Mouse (Mus musculus): ENCODE results near the gene BC049352.

Gene BC049352

DNA sequence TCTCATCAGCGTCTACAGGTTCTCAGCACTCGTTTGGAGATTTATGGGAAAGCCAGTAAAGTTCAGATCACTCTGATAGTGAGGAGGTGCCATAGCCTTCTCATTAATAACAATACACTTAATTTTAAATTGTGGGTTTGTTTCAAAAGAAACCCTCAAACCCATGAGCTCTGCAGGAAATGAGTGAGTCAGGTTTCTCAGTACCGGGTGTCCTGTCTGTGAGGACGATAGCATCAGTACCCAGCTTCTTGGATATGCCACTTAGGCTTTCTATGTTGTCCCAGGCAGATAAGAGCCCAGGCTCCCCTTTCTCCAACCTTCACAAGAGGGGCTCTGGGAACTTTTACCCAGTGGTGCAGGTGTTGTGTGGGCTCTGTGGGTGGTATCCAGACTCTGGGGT is 70.2 kb downstream of the BC049352 start:
- no peak for DNase-seq

DNA sequence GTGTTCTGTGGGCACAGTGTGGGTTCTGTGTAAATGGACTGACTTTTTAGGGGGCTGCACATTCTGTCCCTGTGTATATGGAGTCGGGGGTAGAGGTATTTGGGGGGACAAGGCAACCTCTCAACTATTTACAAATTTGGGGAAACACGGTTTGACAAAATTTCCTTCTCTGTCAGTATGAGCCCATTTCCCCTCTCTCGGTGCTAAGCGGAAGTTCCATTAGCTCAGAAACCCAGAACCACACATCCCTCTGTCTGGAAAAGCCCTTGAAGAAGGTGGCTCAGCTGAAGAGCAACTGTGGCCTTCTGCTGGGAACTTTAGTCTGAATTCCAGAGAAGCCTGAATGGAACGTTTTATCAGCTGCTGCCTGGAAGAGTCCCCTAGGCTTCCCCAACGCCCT is 70.6 kb downstream of the BC049352 start:
- DNase-seq, result no peak

DNA sequence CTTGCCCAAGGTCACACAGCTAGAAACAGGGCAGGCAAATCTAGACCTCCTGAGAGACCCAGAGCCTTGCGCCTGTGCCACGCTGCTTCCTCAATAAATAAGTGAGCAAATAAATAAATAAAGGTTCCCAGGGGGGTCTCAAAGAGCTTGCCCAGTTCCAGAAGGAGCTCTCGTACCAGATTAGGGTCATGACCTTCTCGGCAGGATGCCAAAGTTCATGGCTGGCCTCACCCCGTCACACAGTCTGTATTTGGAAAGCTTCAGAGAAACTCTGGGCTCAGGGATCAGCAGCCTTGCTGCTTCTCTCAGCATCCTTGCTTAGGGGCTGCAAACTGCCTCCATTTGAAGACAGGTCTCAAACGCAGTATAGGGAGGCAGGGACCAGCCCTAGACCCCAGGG is 72.2 kb downstream of the BC049352 start:
- no peak for DNase-seq

DNA sequence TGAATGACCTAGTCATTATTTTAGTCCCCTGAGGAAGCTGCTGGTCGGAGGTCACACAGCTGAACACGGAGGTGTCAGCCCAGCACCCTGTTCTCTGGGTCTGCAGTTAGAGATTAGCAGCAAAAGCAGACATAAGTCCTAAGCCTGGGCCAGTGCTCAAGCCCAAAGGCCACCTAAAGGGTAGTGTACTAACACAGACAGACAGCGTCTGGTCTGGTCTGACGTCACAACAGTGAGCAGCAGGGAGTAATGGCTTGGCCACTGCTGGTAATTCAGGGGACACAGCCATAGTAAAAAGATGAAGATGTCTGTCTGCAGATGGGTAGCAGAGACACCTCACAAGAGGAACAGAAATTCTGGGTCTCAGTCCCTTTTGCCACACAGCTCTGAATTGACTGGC is 72.8 kb downstream of the BC049352 start:
- DNase-seq, result no peak

DNA sequence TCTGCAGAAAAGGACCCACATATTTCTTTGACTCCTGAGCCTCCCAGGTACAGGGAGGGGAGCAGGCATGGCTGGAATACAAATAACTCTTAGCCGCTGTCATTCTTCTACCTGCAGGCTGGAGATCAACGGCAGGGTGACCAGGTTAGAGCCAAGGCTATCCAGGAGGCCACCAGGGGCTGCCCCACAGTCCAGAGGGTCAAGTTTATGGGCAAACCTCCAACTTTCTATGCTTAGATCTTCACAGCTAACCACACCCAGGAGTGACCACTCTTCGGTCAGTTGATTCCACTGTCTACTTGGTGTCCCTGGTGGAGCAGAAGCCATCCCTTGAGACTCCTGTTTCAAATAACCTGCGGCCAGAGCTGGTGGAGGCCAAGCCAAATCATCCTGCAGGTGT is 73.6 kb downstream of the BC049352 start:
- DNase-seq, result no peak

DNA sequence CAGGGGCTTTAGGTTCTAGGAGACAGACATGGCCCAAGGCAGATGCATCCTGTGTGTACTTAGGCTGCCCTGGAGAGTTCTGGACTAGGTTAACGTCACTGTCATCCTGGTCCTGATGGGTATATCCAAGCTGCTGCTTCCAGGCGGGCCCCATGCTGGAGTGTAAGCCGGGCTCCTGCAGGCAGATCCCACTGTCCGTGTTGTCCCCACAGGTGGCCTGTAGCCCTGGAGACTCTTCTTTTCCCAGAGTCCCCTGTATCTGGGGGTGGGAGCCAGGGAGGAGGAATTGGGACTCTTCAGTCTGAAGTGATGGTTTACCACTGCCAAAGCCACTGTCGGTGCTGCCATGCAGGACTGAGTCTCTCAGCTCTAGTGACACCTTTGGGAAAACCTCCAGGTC is 74.2 kb downstream of the BC049352 start:
- DNase-seq, result no peak

DNA sequence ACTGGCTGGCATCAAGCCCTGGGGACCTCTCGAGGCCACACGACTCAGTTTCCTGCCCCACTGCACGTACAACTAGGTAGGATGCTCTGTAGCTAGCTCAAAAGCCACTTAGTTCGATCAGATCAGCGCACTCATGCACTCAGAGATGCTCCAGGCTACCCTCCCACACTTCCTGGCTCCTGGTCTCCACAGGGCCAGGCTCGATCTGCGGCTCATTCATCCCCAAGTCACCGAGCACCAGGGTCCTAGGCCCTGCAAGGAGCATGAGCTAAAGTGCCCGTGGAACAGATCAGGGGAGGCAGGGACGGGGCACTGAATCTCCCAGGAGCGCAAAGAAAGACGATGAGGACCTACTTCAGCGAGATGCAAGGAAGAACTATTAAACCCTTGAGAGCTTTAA is 77.3 kb downstream of the BC049352 start:
- no peak for DNase-seq

DNA sequence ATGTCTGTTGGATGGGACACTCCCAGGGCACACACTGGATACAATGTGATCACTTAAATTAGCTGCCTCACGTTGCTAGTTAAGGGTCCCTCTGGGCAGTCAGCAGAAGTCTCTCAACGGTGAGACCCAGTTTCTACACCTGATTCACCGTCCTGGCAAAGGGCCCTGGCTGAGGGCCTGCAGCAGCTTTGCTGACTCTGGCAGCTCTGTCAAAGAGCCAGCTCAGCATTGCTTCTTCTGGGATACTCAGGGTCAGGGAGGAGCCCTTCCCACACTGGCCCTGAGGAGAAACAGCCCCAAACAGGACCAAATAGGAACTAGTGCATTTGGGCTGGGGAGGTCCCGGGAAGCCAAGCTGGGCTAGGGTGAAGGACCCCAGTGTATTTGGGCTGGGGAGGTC is 79.7 kb downstream of the BC049352 start:
- peak; percentile 20 for DNase-seq

DNA sequence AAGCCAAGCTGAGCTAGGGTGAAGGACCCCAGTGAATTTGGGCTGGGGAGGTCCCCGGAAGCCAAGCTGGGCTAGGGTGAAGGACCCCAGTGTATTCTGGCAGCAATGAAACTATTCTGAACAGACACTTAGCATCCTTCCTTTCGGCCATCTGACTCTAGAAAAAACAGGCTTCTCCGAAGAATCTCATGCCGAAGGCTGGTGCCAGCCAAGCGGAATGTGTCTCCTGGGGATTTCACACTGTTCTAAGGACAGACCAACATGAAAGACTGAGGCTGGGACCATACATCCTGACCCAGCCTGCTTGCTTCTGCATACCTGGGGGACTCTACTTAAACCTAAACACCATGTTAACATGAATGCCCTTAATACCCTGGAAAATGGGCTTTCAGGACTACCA is 80.1 kb downstream of the BC049352 start:
- DNase-seq, result no peak

DNA sequence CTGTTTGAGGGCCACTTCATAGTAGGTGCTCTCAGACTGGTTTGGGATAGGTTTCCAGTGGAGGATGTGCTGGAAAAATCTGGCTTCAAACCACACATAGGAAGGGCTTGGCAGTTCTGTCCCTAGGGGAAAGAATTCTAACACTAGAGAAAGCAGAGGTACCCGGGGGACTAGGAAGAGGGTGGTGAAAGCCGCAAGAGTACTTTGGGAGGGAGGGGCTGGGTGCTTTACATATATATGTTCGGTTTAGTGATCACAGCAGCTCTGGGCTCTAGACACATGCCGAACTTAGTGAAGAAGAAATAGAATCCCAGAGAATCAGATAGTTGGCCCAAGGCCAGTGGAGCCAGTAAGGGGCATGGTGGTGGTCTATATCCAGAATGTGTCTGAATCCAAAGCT is 85.3 kb downstream of the BC049352 start:
- no peak for DNase-seq

DNA sequence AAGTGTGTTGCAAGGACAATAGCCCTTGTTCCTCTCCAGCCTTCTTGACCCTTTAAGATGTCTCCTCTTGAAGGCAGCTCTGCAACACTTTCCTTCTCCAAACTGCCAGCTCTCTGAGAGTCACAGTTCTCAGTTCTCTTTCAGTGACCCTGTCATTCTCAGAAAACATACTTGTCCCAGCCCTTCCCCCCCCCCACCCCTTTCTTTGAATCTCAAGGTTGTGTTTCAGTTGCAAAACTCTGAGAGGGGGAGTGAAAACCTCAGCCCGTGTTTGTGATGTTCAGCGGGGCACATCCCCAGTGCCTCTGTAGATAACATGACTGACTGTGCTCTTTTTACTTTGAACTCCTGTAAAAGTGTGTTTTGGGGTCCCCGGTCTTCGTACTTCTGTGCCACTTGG is 86.3 kb downstream of the BC049352 start:
- DNase-seq, result no peak

DNA sequence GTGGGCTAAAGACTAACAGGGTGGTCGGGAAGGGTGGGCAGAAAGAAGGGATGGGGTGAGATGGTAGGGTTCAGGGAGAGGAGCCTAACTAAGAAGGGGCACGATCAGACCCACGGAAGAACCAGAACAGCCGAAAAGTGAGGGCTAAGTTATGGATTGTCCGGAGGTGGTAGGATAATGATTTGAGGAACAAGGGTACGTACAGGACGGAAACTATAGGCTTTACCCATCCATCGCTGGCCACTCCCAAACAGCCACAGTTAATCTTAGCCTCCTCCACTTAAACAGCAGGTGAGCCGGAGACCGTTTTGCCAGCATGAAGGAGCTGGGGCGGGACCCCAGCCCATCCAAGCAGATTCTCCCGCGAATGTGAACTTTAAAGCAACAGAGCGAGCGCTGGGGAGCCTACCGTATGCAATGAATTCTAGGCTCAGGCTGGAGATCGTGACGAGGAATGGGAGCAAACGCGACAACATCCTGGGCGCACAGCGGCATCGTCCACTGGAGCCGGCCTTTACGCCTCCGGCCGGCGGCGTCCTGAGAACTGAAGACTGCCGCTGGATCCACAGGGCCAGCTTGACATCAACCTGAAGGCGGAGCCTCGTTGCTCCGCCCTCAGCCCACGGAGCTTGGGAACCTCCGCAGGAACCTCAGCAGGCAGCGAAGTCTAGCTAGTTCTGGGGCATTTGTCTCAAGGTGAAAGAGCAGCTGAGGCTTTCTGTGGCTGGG is 87.0 kb downstream of the BC049352 start, which contains the start of gene Il10ra:
TSS of gene Il10ra (minus strand) at position 553 of the 729 bp plus-strand sequence.
- DNase-seq, result peak; percentile 45

DNA sequence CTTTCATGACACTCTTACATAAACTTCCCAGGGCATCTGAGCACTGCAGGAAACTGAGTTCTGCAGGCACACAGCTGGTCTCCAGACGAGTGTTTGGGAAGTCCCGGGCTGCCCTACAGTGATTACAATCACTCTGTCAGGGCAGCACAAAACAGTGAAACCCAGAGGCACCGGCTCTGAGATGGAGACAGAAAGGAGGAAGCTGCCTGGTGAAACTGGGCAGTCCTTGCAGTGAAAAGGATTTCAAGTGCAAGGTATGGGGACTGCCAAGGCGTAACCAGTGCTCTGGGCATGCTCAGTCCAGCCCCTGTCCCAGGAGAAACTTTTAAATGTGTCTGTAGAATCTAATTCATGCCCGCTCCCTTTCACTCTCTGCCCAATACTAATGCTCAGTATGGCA is 90.4 kb downstream of the BC049352 start:
- DNase-seq, result no peak

DNA sequence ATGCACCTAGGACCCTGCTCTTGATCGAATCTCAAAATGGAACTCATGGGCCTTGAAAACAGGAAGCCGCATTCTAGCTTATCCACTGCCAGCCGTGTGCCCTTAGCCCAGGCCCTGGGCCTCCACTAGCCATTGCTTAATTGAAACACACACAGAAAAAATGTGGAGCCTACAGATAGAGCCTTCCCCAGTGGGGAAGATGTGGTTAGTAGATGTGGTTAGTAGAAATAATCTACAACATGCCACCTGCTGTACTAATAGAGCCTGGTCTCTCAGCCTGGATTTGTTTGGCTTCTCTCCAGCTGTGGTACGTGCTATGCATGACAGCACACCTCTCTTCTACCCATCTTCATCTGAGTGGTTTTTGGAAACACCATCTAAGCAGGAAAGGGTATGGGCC is 92.4 kb downstream of the BC049352 start:
- DNase-seq, result no peak

DNA sequence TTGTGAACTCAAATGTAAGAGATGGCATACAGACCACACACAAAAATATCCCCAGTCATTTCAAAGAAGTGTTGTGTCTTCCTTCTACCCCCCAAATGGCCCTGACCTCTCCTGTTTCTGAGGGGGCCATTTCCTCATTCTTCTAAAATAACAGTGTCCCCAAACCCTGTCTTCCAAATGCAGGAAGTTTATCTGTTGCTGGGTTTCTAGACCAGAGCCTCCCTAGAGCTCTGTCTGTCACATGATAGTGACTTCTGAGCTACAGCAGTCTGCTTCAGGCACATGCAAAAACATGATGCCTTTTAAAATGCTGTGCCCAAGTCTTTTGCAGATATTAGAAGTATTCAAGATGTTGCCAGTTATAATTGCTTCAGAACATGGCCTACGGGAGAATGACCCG is 92.8 kb downstream of the BC049352 start:
- DNase-seq, result no peak

DNA sequence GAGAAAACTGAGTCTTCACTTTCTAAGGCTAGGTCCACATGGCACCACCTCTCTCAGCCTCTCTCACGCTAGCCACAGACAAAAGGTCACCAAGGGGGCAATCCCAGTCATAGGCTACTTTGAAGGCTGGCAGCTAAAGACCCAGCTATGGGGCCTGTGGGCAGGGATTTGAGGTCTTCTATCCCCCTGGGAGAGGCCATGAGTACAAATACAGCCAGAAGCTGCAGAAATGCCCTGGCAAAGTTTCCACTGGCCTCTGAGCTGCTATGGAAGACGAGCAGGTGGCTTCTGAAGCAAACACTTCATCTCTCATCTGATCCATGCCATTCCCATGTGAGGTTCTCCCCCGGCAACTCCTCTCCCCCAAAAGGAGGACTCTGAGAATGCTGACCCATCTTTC is 98.3 kb downstream of the BC049352 start:
- no peak for DNase-seq

DNA sequence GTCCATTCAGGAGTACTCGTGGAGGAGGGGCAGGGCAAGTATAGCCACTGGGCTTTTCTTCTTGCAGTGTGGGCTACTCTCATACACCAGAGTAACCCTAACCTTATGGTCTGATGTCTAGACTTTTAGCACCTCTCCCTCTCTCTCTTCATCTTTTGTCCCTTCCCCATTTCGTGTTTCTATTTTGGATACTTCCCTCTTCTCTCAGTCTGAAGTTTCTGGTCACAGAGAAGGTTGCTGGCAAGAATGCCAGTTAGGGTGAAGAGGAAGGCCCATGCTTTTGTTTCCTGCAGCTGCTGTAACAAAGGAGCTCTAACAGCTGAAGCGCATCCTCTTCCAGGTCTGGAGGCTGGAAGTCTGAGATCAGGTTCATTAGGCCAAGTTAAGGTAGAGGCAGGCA is 99.1 kb downstream of the BC049352 start:
- DNase-seq, result no peak

DNA sequence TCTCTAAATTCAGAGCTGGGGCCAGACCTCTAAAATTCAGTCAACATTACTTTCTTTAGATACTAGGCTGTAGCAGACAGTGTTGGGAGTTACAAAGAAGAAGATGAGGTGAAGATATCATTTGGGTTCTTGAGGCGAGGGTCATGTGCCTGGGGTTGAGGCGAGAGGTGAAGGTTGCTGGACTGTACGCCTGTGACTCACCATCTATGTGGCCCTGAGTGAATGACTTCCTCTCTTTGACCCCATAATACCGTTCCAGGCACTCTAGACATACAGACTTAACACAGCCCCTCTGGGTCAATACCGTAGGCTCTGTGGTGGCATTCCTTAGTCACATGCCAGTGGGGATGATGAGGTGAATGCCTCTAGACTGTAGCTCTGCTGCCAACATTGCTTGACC is 100.7 kb downstream of the BC049352 start:
- no peak for DNase-seq

DNA sequence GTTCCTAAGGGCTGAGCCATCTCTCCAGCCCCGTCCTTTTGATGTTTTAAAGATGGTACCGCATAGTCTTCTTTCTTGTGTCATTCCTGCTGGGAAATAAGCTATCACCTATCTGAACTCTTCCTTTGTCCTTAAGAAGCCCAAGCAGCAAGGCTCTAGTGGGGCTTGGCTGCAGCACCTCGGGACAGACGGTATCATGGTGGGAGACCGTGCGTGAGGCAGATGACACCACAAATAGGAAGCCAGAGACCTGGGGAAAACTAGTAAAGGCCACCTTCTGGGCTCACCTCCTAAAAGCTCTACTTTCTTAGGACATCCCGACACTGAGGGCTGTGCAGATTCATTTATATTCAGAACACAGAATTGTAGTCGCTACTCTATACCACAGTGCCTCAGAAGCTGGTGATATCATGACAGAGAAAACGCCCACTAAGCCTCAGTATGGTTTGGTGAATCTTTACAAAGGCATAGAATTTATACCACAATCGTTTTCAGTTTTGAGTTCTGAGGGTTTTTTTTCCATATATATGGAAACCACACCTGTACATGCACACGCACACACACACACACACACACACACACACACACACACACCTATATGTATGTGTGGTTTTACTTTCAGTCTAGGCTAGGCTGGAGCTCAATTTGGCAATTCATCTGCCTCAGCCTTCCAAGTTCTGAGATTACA is 109.8 kb downstream of the BC049352 start:
- DNase-seq, result no peak

DNA sequence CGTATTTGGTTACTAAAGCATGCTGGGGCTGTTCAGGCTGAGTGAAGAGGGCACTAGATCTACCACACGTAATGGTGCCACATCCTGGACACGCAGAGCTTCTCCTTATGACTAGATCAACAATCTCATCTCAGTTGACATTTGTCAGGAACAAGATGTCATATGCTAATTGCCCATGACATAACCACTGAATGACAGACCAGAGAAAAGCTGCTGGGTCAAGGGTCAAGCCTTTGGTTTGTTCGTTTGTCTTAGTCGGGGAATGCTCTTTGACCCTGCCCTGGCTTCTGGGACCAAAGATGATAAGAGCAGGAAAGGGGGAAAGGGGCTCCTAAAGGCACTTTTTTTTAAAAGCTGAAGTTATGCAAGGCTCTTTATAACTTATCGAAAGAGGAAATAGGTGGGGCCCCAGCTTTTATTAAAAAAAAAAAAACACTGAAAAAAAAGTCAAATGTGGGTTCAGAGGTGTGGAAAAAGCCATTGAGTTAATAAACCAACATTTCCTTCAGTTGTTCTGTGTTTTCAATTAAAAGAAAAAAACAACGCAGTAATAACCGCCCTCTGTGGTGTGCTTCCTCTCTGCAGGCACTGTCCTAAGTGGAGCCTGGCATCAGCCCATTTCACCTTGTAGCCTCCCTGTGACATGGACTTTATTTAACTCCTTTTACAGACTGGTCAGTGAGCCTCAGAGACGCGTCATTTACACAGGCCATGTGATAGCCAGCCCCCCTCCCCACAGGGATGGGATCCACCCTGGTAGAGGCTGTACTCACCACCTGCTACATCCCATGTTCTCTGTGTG is 112.6 kb downstream of the BC049352 start:
- DNase-seq, result no peak

DNA sequence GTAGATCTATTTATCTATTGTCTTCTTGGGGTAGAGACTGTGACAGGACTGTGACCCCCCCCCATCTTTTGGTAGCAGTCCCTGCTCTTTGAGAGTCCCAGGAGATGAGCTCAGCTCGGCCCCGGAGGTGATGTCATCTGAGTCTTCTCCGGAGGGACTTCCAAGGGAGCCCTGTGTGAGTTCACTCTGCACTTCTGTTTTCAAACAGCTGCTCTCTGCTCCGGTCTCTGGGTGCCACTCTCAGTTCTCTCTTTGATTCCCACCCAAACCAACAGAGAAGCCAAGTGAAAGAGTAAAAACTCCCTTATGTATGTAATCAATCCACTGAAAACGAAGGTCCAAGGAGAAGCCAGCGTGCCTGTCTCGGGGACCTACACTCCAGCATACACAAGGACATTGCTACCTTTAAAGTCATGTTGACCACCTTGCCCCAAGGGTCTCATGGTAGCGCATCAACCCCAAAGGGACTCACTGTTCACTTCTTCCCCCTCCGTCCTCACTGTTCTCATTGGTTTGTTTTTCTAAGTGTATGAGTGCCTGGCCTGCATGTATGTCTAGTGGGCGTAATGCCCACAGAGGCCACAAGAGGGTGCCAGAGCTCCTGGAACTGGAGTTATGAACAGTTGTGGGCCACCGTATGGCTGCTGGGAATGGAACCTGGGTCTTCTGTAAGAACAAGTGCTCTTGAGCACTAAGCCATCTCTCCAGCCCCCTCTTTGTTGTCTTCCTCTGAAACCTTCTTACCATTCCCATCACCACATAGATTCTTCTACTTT is 117.6 kb downstream of the BC049352 start:
- peak; percentile 14 for DNase-seq
